Mouse (Mus musculus): ENCODE results near the gene Vgll4. TPM values are rescaled to one million over a fixed set of nuclear protein-coding genes. Genes with fewer than 3 reads are reported as not detected.

Gene Vgll4
- polyA plus RNA-seq, 1 experiment: 39.7 TPM

- DNase-seq (ENCODE audit: low read depth): no peak
- TF ChIP-seq POLR2A (IDR thresholded peaks at IDR 0.05; ENCODE audit: borderline replicate concordance, extremely low read depth, insufficient read depth, insufficient read length, poor library complexity, severe bottlenecking): no peak
- no peak for TF ChIP-seq CTCF (IDR thresholded peaks at IDR 0.05; ENCODE audit: borderline replicate concordance, extremely low read depth, insufficient read depth, insufficient read length)
Measured at GRCm38 (mm10) chr6:114972988-114973387, 3.2 kb upstream of the Vgll4 start.

GRCm38 (mm10) chr6:114970895-114971294 lies 1.1 kb upstream of the Vgll4 start:
- TF ChIP-seq POLR2A (IDR thresholded peaks at IDR 0.05; ENCODE audit: borderline replicate concordance, extremely low read depth, insufficient read depth, insufficient read length, poor library complexity, severe bottlenecking): no peak
- TF ChIP-seq CTCF (IDR thresholded peaks at IDR 0.05; ENCODE audit: borderline replicate concordance, extremely low read depth, insufficient read depth, insufficient read length): peak; percentile 37; the same call in 1 of the 2 replicates
- no peak for DNase-seq (ENCODE audit: low read depth)

DNA sequence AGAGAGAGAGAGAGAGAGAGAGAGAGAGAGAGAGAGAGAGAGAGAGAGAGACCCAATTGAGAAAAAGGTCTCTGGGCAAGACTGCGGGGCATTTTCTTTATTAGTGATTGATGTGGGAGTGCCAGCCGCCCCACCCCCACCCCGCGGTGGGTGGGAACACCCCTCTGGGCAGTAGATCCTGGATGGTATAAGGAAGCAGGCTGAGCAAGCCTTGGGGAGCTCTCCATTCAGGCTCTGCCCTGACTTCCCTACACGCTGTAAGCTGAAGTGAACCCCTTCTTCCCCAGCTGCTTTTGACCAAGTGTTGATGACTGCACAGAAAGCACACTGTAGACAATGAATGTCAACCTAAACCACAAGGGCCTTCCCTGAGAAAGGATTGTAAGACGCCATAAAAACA lies 592 bp upstream of the Vgll4 start:
- no peak for TF ChIP-seq CTCF (IDR thresholded peaks at IDR 0.05; ENCODE audit: borderline replicate concordance, extremely low read depth, insufficient read depth, insufficient read length)
- TF ChIP-seq POLR2A (IDR thresholded peaks at IDR 0.05; ENCODE audit: borderline replicate concordance, extremely low read depth, insufficient read depth, insufficient read length, poor library complexity, severe bottlenecking): no peak
- no peak for DNase-seq (ENCODE audit: low read depth)

GRCm38 (mm10) chr6:114968361-114969212 lies 1.2 kb downstream of the Vgll4 start:
- peak; percentile 83 for DNase-seq (ENCODE audit: low read depth)

GRCm38 (mm10) chr6:114967623-114968022 lies 2.2 kb downstream of the Vgll4 start:
- peak; percentile 46 for DNase-seq (ENCODE audit: low read depth)

More at GRCm38 (mm10) chr6:114968361-114969212, 1.2 kb downstream of the Vgll4 start:
- TF ChIP-seq CTCF (IDR thresholded peaks at IDR 0.05; ENCODE audit: borderline replicate concordance, extremely low read depth, insufficient read depth, insufficient read length) (no peak), POLR2A (IDR thresholded peaks at IDR 0.05; ENCODE audit: borderline replicate concordance, extremely low read depth, insufficient read depth, insufficient read length, poor library complexity, severe bottlenecking) (0 out of 2 replicates have a peak, but pooled peaks have one; percentile 27)

GRCm38 (mm10) chr6:114966396-114967154 lies 3.2 kb downstream of the Vgll4 start:
- DNase-seq (ENCODE audit: low read depth): no peak
- TF ChIP-seq POLR2A (IDR thresholded peaks at IDR 0.05; ENCODE audit: borderline replicate concordance, extremely low read depth, insufficient read depth, insufficient read length, poor library complexity, severe bottlenecking): no peak
- TF ChIP-seq CTCF (IDR thresholded peaks at IDR 0.05; ENCODE audit: borderline replicate concordance, extremely low read depth, insufficient read depth, insufficient read length): no peak

More at GRCm38 (mm10) chr6:114967623-114968022, 2.2 kb downstream of the Vgll4 start:
- no peak for TF ChIP-seq CTCF (IDR thresholded peaks at IDR 0.05; ENCODE audit: borderline replicate concordance, extremely low read depth, insufficient read depth, insufficient read length)
- TF ChIP-seq POLR2A (IDR thresholded peaks at IDR 0.05; ENCODE audit: borderline replicate concordance, extremely low read depth, insufficient read depth, insufficient read length, poor library complexity, severe bottlenecking): no peak

- no peak for DNase-seq (ENCODE audit: low read depth)
Measured at GRCm38 (mm10) chr6:114965802-114966201, 4.0 kb downstream of the Vgll4 start.

DNA sequence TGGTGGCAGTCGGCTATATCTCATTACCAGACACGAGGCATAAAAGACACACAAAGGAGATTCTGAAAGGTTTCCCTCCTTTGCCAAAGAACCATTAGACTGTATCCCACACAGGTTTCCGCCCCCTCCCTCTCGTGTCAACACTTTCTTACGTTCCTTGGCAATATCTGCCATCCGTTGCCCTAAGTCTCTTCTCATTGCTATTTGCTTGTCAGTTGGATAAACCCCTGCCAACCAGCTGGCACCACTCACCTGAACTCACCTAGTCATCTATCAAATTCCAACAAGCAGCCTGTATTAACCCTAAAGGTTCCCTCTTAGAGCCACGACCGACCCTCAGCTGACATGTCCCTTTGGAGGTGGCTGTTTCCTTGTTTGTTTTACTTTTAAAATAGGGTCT lies 4.4 kb downstream of the Vgll4 start:
- no peak for DNase-seq (ENCODE audit: low read depth)
- TF ChIP-seq POLR2A (IDR thresholded peaks at IDR 0.05; ENCODE audit: borderline replicate concordance, extremely low read depth, insufficient read depth, insufficient read length, poor library complexity, severe bottlenecking): no peak
- TF ChIP-seq CTCF (IDR thresholded peaks at IDR 0.05; ENCODE audit: borderline replicate concordance, extremely low read depth, insufficient read depth, insufficient read length): no peak

More at GRCm38 (mm10) chr6:114965802-114966201, 4.0 kb downstream of the Vgll4 start:
- TF ChIP-seq POLR2A (IDR thresholded peaks at IDR 0.05; ENCODE audit: borderline replicate concordance, extremely low read depth, insufficient read depth, insufficient read length, poor library complexity, severe bottlenecking) (no peak), CTCF (IDR thresholded peaks at IDR 0.05; ENCODE audit: borderline replicate concordance, extremely low read depth, insufficient read depth, insufficient read length) (no peak)

GRCm38 (mm10) chr6:114964235-114964634 lies 5.6 kb downstream of the Vgll4 start:
- DNase-seq (ENCODE audit: low read depth): no peak
- TF ChIP-seq POLR2A (IDR thresholded peaks at IDR 0.05; ENCODE audit: borderline replicate concordance, extremely low read depth, insufficient read depth, insufficient read length, poor library complexity, severe bottlenecking) (no peak), CTCF (IDR thresholded peaks at IDR 0.05; ENCODE audit: borderline replicate concordance, extremely low read depth, insufficient read depth, insufficient read length) (no peak)

GRCm38 (mm10) chr6:114963636-114964035 lies 6.2 kb downstream of the Vgll4 start:
- no peak for TF ChIP-seq POLR2A (IDR thresholded peaks at IDR 0.05; ENCODE audit: borderline replicate concordance, extremely low read depth, insufficient read depth, insufficient read length, poor library complexity, severe bottlenecking)
- TF ChIP-seq CTCF (IDR thresholded peaks at IDR 0.05; ENCODE audit: borderline replicate concordance, extremely low read depth, insufficient read depth, insufficient read length): no peak

More at GRCm38 (mm10) chr6:114963636-114964035, 6.2 kb downstream of the Vgll4 start:
- no peak for DNase-seq (ENCODE audit: low read depth)
